Mouse (Mus musculus): ENCODE data around the gene Vapa. TPM values are rescaled to one million over a fixed set of nuclear protein-coding genes. Genes with fewer than 3 reads are reported as not detected.
"Not testable (repeated sequence)": the region's sequence is repeated elsewhere in the genome, so short reads cannot be mapped to it uniquely, and the experiment has no call there.

Gene Vapa
- polyA plus RNA-seq, 1 experiment from 2014 or later: 221 TPM

DNA sequence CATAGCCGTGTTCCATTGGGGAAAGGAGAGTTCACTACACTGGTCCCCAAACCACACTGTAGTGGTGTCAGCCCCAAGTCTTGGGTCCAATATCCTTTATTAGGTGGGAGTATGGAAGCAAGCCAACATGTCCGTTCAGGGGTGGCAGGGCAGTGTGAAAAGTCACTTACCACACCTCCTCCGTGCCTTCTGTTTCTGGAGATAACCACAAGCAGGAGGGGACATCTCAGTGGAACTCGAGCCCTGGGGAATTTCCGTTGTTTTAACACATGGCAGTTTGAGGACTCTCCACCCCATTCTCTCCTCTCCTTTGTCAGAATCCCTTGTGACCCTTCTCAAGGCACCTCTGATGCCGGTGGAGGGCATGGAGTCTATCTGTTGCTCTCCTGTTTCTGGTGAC lies 56.1 kb downstream of the Vapa start:
- TF ChIP-seq EP300 (IDR thresholded peaks at IDR 0.05) (no peak), CTCF (IDR thresholded peaks at IDR 0.05) (no peak)
- H3K27ac ChIP-seq (ENCODE audit: low read length): no peak overlapping the region
- H3K36me3 ChIP-seq (ENCODE audit: insufficient read depth, low read length): no peaks in the 10 kb centered on the region
- no peaks in the 10 kb centered on the region for H3K27me3 ChIP-seq (replicated peaks; ENCODE audit: insufficient read depth, low read length)
- H3K4me2 ChIP-seq (replicated peaks; ENCODE audit: low read depth, low read length): no peak overlapping the region
- no peak overlapping the region for H3K9ac ChIP-seq (replicated peaks; ENCODE audit: low read depth)
- no peaks in the 10 kb centered on the region for H3K4me1 ChIP-seq (ENCODE audit: insufficient read depth, low read depth, low read length)
- no peaks in the 10 kb centered on the region for H3K9me3 ChIP-seq (ENCODE audit: low read length)
- no peak for DNase-seq (ENCODE audit: low spot score)
- no peak for ATAC-seq
- H3K4me3 ChIP-seq (ENCODE audit: low read depth, low read length): no peak overlapping the region
- WGBS: 60% methylated on average over 6 of the region's 6 CpGs

DNA sequence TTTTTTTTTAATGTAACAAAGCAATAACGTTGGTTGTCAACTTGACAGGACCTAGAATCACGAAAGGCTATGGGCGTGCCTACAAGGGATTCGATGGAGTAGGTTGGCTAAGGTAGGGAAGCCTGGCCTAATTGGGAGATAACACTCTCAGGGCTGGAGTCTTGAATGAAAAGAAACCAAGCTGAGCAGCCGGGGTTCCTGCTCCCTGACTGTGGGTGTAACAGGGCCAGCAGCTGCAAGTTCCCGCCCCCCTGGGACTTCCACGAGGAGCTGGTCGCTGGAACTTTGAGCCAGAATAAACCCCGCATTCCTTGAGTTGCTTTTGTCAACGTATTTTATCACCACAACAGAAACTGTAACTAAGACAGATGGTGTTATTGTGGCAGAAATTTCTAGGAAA lies 56.6 kb downstream of the Vapa start:
- no peak overlapping the region for H3K9ac ChIP-seq (replicated peaks; ENCODE audit: low read depth)
- DNase-seq (ENCODE audit: low spot score) (no peak), ATAC-seq (no peak)

GRCm38 (mm10) chr17:65552426-65552997 lies 60.8 kb downstream of the Vapa start:
- ATAC-seq (peak; percentile 33; the same call in 1 of the 2 replicates), DNase-seq (ENCODE audit: low spot score) (no peak)
- no peaks in the 10 kb centered on the region for H3K27me3 ChIP-seq (replicated peaks; ENCODE audit: insufficient read depth, low read length)
- H3K27ac ChIP-seq (ENCODE audit: low read length): no peak overlapping the region
- 56% methylated on average over 12 of the region's 12 CpGs for WGBS
- H3K9ac ChIP-seq (replicated peaks; ENCODE audit: low read depth): no peak overlapping the region
- no peaks in the 10 kb centered on the region for H3K36me3 ChIP-seq (ENCODE audit: insufficient read depth, low read length)
- no peak overlapping the region for H3K4me3 ChIP-seq (ENCODE audit: low read depth, low read length)
- TF ChIP-seq EP300 (IDR thresholded peaks at IDR 0.05) (no peak), CTCF (IDR thresholded peaks at IDR 0.05) (no peak)
- H3K4me1 ChIP-seq (ENCODE audit: insufficient read depth, low read depth, low read length): no peaks in the 10 kb centered on the region
- no peak overlapping the region for H3K4me2 ChIP-seq (replicated peaks; ENCODE audit: low read depth, low read length)
- no peaks in the 10 kb centered on the region for H3K9me3 ChIP-seq (ENCODE audit: low read length)

More for the DNA sequence above, 56.6 kb downstream of the Vapa start:
- no peak overlapping the region for H3K4me3 ChIP-seq (ENCODE audit: low read depth, low read length)
- no peaks in the 10 kb centered on the region for H3K9me3 ChIP-seq (ENCODE audit: low read length)
- no peak for TF ChIP-seq EP300 (IDR thresholded peaks at IDR 0.05)
- TF ChIP-seq CTCF (IDR thresholded peaks at IDR 0.05): no peak
- no peak overlapping the region for H3K27ac ChIP-seq (ENCODE audit: low read length)
- WGBS: 50% methylated on average over 10 of the region's 10 CpGs
- H3K36me3 ChIP-seq (ENCODE audit: insufficient read depth, low read length): no peaks in the 10 kb centered on the region
- H3K4me1 ChIP-seq (ENCODE audit: insufficient read depth, low read depth, low read length): no peaks in the 10 kb centered on the region
- H3K4me2 ChIP-seq (replicated peaks; ENCODE audit: low read depth, low read length): no peak overlapping the region
- no peaks in the 10 kb centered on the region for H3K27me3 ChIP-seq (replicated peaks; ENCODE audit: insufficient read depth, low read length)

DNA sequence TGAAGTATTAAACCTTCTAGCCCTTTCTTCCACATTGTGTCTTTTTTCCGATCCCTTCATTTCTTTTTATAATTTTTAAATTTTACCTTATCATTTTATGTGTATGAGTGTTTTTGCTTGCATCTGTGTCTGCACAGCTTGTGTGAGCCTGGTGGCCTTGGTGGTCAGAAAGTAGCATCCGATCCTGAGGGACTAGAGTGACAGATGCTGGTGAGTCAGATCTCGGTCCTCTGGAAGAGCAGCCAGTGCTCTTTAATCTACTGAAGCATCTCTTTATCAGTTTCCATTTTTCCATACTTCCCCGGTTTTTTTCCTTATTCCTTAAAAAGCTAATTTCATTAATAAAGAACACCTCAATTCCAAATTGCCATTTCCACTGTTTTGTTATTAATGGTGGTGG lies 63.0 kb downstream of the Vapa start:
- DNase-seq (ENCODE audit: low spot score): no peak
- TF ChIP-seq EP300 (IDR thresholded peaks at IDR 0.05): no peak
- TF ChIP-seq CTCF (IDR thresholded peaks at IDR 0.05): no peak
- WGBS: 85% methylated on average over 4 of the region's 4 CpGs

GRCm38 (mm10) chr17:65548698-65549365 lies 64.5 kb downstream of the Vapa start:
- Histone ChIP-seq H3K4me2 (replicated peaks; ENCODE audit: low read depth, low read length) (no peak overlapping the region), H3K9me3 (ENCODE audit: low read length) (no peaks in the 10 kb centered on the region), H3K4me3 (ENCODE audit: low read depth, low read length) (no peak overlapping the region), H3K9ac (replicated peaks; ENCODE audit: low read depth) (no peak overlapping the region), H3K27me3 (replicated peaks; ENCODE audit: insufficient read depth, low read length) (no peaks in the 10 kb centered on the region), H3K36me3 (ENCODE audit: insufficient read depth, low read length) (no peaks in the 10 kb centered on the region), H3K4me1 (ENCODE audit: insufficient read depth, low read depth, low read length) (no peaks in the 10 kb centered on the region), H3K27ac (ENCODE audit: low read length) (no peak overlapping the region)
- ATAC-seq: peak; percentile 41
- 43% methylated on average over 18 of the region's 18 CpGs for WGBS
- no peak for TF ChIP-seq EP300 (IDR thresholded peaks at IDR 0.05)
- no peak for TF ChIP-seq CTCF (IDR thresholded peaks at IDR 0.05)
- DNase-seq (ENCODE audit: low spot score): peak; percentile 43

More for the DNA sequence above, 63.0 kb downstream of the Vapa start:
- no peaks in the 10 kb centered on the region for H3K4me1 ChIP-seq (ENCODE audit: insufficient read depth, low read depth, low read length)
- no peaks in the 10 kb centered on the region for H3K9me3 ChIP-seq (ENCODE audit: low read length)
- no peak overlapping the region for H3K4me2 ChIP-seq (replicated peaks; ENCODE audit: low read depth, low read length)
- H3K9ac ChIP-seq (replicated peaks; ENCODE audit: low read depth): no peak overlapping the region
- no peaks in the 10 kb centered on the region for H3K36me3 ChIP-seq (ENCODE audit: insufficient read depth, low read length)
- no peak overlapping the region for H3K4me3 ChIP-seq (ENCODE audit: low read depth, low read length)
- H3K27me3 ChIP-seq (replicated peaks; ENCODE audit: insufficient read depth, low read length): no peaks in the 10 kb centered on the region
- no peak for ATAC-seq
- H3K27ac ChIP-seq (ENCODE audit: low read length): no peak overlapping the region

GRCm38 (mm10) chr17:65546221-65546620 lies 67.1 kb downstream of the Vapa start:
- not testable (repeated sequence) for DNase-seq (ENCODE audit: low spot score); H3K4me1 ChIP-seq (ENCODE audit: insufficient read depth, low read depth, low read length); H3K4me3 ChIP-seq (ENCODE audit: low read depth, low read length); H3K27ac ChIP-seq (ENCODE audit: low read length); H3K27me3 ChIP-seq (replicated peaks; ENCODE audit: insufficient read depth, low read length); H3K36me3 ChIP-seq (ENCODE audit: insufficient read depth, low read length); ATAC-seq; H3K9ac ChIP-seq (replicated peaks; ENCODE audit: low read depth); H3K4me2 ChIP-seq (replicated peaks; ENCODE audit: low read depth, low read length); H3K9me3 ChIP-seq (ENCODE audit: low read length)
- 89% methylated on average over 4 of the region's 4 CpGs for WGBS
